Mouse (Mus musculus): ENCODE measurements around the gene Nbeal2. TPM values are rescaled to one million over a fixed set of nuclear protein-coding genes. Genes with fewer than 3 reads are reported as not detected.

The Nbeal2 gene
- total RNA-seq, 2 experiments from 2014 or later, result 1.4 to 16.3 TPM

GRCm38 (mm10) chr9:110623416-110624195 lies 30.4 kb downstream of the Nbeal2 start:
- ATAC-seq (replicated peaks; ENCODE audit: low FRiP score, poor library complexity, severe bottlenecking), result no peak

- ATAC-seq (replicated peaks; ENCODE audit: low FRiP score, poor library complexity, severe bottlenecking), result no peak
Observed at GRCm38 (mm10) chr9:110622621-110623219, 31.2 kb downstream of the Nbeal2 start.

GRCm38 (mm10) chr9:110620685-110621084 lies 33.3 kb downstream of the Nbeal2 start:
- ATAC-seq (replicated peaks; ENCODE audit: low FRiP score, poor library complexity, severe bottlenecking), result no peak

- no peak for ATAC-seq (replicated peaks; ENCODE audit: low FRiP score, poor library complexity, severe bottlenecking)
Observed at GRCm38 (mm10) chr9:110620180-110620579, 33.8 kb downstream of the Nbeal2 start.

- no peak for ATAC-seq (replicated peaks; ENCODE audit: low FRiP score, poor library complexity, severe bottlenecking)
Observed at GRCm38 (mm10) chr9:110617081-110617480, 36.9 kb downstream of the Nbeal2 start.

GRCm38 (mm10) chr9:110611471-110611870 lies 42.5 kb downstream of the Nbeal2 start:
- ATAC-seq (replicated peaks; ENCODE audit: low FRiP score, poor library complexity, severe bottlenecking), result no peak

- no peak for ATAC-seq (replicated peaks; ENCODE audit: low FRiP score, poor library complexity, severe bottlenecking)
Observed at GRCm38 (mm10) chr9:110583521-110583920, 70.4 kb downstream of the Nbeal2 start.

GRCm38 (mm10) chr9:110582161-110582560 lies 71.8 kb downstream of the Nbeal2 start:
- no peak for ATAC-seq (replicated peaks; ENCODE audit: low FRiP score, poor library complexity, severe bottlenecking)

Other genes starting within 250 kb of the Nbeal2 start
- 2.1 and 6.1 TPM in 2 replicates for gene Ptpn23, start 245.9 kb downstream of the Nbeal2 start, total RNA-seq (2015; ENCODE audit: low replicate concordance)
- 2.6 and 3.7 TPM in 2 replicates for gene Ptpn23, start 245.9 kb downstream of the Nbeal2 start, total RNA-seq (2017; ENCODE audit: low replicate concordance)
- gene Ngp, start 234.4 kb downstream of the Nbeal2 start, total RNA-seq (2015; ENCODE audit: low replicate concordance), result 3,384 and 3,702 TPM in 2 replicates
- 855 and 1,251 TPM in 2 replicates for gene Ngp, start 234.4 kb downstream of the Nbeal2 start, total RNA-seq (2017; ENCODE audit: low replicate concordance)
- 2.5 and 5.9 TPM in 2 replicates for gene Klhl18, start 177.5 kb downstream of the Nbeal2 start, total RNA-seq (2015; ENCODE audit: low replicate concordance)
- 0.68 and 2.6 TPM in 2 replicates for gene Klhl18, start 177.5 kb downstream of the Nbeal2 start, total RNA-seq (2017; ENCODE audit: low replicate concordance)
- 0.72 TPM in 1 of 2 replicates, not detected in the other for gene Kif9, start 177.2 kb downstream of the Nbeal2 start, total RNA-seq (2015; ENCODE audit: low replicate concordance)
- gene Kif9, start 177.2 kb downstream of the Nbeal2 start, total RNA-seq (2017; ENCODE audit: low replicate concordance), result not detected in 2 replicates
- 157 and 174 TPM in 2 replicates for gene Setd2, start 121.6 kb downstream of the Nbeal2 start, total RNA-seq (2015; ENCODE audit: low replicate concordance)
- gene Setd2, start 121.6 kb downstream of the Nbeal2 start, total RNA-seq (2017; ENCODE audit: low replicate concordance), result 279 and 283 TPM in 2 replicates
- 2.2 TPM in 1 of 2 replicates, not detected in the other for gene Nradd, start 29.7 kb downstream of the Nbeal2 start, total RNA-seq (2015; ENCODE audit: low replicate concordance)
- 1.3 TPM in 1 of 2 replicates, not detected in the other for gene Nradd, start 29.7 kb downstream of the Nbeal2 start, total RNA-seq (2017; ENCODE audit: low replicate concordance)
- gene Ccdc12, start 2.3 kb upstream of the Nbeal2 start, total RNA-seq (2015; ENCODE audit: low replicate concordance), result 59.8 and 67.1 TPM in 2 replicates
- gene Ccdc12, start 2.3 kb upstream of the Nbeal2 start, total RNA-seq (2017; ENCODE audit: low replicate concordance), result 32.8 and 34.5 TPM in 2 replicates
- gene Myl3, start 87.7 kb upstream of the Nbeal2 start, total RNA-seq (2015; ENCODE audit: low replicate concordance), result not detected in 2 replicates
- not detected in 2 replicates for gene Myl3, start 87.7 kb upstream of the Nbeal2 start, total RNA-seq (2017; ENCODE audit: low replicate concordance)
- gene Pth1r, start 93.0 kb upstream of the Nbeal2 start, total RNA-seq (2015; ENCODE audit: low replicate concordance), result 1.3 TPM in 1 of 2 replicates, not detected in the other
- gene Pth1r, start 93.0 kb upstream of the Nbeal2 start, total RNA-seq (2017; ENCODE audit: low replicate concordance), result 0.77 TPM in 1 of 2 replicates, not detected in the other
- not detected in 2 replicates for gene Prss42, start 144.0 kb upstream of the Nbeal2 start, total RNA-seq (2015; ENCODE audit: low replicate concordance)
- not detected in 2 replicates for gene Prss42, start 144.0 kb upstream of the Nbeal2 start, total RNA-seq (2017; ENCODE audit: low replicate concordance)
- gene Prss44, start 159.8 kb upstream of the Nbeal2 start, total RNA-seq (2015; ENCODE audit: low replicate concordance), result not detected in 2 replicates
- gene Prss44, start 159.8 kb upstream of the Nbeal2 start, total RNA-seq (2017; ENCODE audit: low replicate concordance), result not detected in 2 replicates
- gene Prss43, start 172.5 kb upstream of the Nbeal2 start, total RNA-seq (2015; ENCODE audit: low replicate concordance), result not detected in 2 replicates
- not detected in 2 replicates for gene Prss43, start 172.5 kb upstream of the Nbeal2 start, total RNA-seq (2017; ENCODE audit: low replicate concordance)
- not detected in 2 replicates for gene Prss45, start 180.4 kb upstream of the Nbeal2 start, total RNA-seq (2015; ENCODE audit: low replicate concordance)
- not detected in 2 replicates for gene Prss45, start 180.4 kb upstream of the Nbeal2 start, total RNA-seq (2017; ENCODE audit: low replicate concordance)
- not detected in 2 replicates for gene Prss46, start 190.3 kb upstream of the Nbeal2 start, total RNA-seq (2015; ENCODE audit: low replicate concordance)
- gene Prss46, start 190.3 kb upstream of the Nbeal2 start, total RNA-seq (2017; ENCODE audit: low replicate concordance), result not detected in 2 replicates
- gene Prss50, start 203.8 kb upstream of the Nbeal2 start, total RNA-seq (2015; ENCODE audit: low replicate concordance), result not detected in 2 replicates
- not detected in 2 replicates for gene Prss50, start 203.8 kb upstream of the Nbeal2 start, total RNA-seq (2017; ENCODE audit: low replicate concordance)
- gene Als2cl, start 225.7 kb upstream of the Nbeal2 start, total RNA-seq (2015; ENCODE audit: low replicate concordance), result 0.36 TPM in 1 of 2 replicates, not detected in the other
- gene Als2cl, start 225.7 kb upstream of the Nbeal2 start, total RNA-seq (2017; ENCODE audit: low replicate concordance), result 0.26 TPM in 1 of 2 replicates, not detected in the other
- gene Tmie, start 226.0 kb upstream of the Nbeal2 start, total RNA-seq (2015; ENCODE audit: low replicate concordance), result not detected in 2 replicates
- not detected in 2 replicates for gene Tmie, start 226.0 kb upstream of the Nbeal2 start, total RNA-seq (2017; ENCODE audit: low replicate concordance)

All from erythroid progenitor cell, adult 5-6 weeks (primary cell).